Mouse (Mus musculus) MEL-GATA-1-ER (cell line): ENCODE data around the gene Olfr701.

Source experiments
- DNase-seq: peaks from one replicate; pipeline ENCODE4 v3.0.0-alpha.2; 2012; ENCODE audit warnings: low read depth; ENCODE audit errors: extremely low read depth

The Olfr701 gene

DNA sequence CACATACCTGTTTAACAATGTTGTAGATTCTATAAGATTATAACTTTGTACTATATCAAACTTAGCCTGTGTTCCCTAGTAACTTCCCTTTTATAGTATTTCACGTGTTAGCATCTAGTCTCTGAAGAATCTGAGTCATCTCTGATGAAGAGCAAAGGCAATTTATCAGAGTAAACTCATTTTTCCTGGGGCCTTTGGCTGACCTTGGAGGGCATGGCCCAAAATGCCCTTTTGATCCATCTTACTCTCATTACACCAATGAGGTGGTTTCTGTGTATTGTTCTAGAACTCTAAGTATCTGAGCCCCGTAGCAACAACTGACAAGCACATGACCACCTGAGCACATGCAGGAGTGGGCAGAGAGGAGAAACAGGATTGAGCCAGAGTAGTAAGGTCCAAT is at the start of gene Olfr701:
Gene Olfr701 (plus strand): TSS at position 301 of the 400 bp plus-strand sequence.
- DNase-seq, result no peak

DNA sequence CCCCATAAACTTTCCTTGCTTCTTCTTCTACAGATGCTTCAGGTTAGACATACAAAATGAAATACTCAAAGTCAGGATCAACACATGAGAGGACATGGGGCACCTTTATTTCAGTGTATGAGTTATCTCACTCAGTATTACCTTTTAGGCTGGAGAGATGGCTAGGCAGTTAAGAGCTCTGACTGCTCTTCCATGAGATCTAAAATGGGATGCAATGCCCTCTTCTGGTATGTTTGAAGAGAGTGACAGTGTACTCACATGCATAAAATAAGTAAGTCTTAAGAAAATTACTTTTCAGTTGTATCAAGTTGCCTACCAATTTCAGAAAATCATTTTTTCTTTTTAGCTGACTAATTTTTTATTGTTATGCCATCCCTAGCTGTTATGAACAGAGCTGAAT is 25.6 kb upstream of the Olfr701 start:
- DNase-seq, result no peak

DNA sequence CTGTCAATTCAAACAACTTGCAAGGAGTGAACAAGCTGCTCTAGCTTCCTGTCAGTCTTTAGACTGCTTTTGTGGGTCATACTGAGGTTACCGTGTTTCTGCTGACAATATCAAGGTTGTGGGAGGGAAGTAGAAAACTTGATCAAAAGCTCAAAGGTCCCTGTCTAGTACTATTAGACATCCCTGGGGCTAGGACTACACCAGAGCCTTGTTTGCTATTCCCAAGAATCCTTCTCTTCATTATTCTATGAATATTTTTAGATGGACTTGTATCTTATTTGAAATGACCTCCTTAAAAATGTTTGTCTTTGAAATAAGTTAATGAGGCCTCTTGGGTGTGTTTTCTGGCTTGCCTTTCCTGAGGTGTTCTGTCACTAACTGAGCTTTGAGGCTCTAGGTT is 20.8 kb upstream of the Olfr701 start, which contains the start of gene Olfr699:
Gene Olfr699 (minus strand): TSS at position 101 of the 400 bp plus-strand sequence.
- no peak for DNase-seq

DNA sequence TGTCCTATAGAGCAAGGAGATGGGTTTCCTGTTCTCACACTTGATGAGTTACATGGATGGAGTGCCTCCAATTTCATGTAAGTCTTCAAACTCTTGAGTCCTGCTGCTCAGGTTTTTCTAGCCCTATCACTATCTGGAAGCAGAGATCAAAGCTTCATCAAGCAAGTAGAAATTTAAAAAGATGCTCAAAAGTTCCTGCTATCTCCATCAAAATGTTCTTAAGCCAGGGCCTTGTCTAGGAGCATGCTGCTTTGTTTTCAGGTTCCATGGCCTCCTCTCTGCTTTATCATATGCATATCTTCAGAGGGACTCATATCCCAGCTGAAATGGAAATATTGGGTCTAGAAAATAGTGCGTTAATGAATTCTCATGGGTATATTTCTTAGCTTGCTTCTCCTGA is 5.2 kb upstream of the Olfr701 start, which contains the start of gene Olfr700:
Gene Olfr700 (minus strand): TSS at position 101 of the 400 bp plus-strand sequence.
- DNase-seq, result no peak

DNA sequence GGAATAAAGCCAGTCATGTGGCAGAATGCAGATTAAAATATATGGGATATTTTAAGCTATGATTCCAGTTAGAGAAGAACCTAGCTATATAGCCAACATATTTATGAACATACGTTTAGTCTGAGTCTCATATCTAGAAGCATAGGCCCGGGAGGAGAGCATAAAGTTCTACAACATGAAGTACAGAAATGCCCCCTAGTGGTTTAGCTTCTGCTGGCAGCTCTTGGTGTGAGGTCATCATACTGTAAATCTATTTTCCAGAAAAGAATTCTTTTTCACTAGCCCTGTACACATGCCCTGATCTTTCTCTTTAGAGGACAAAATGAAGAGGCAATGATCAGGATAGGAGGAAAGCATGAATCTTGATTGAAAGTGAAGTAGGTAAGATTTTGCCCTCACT is 1.8 kb downstream of the Olfr701 start:
- DNase-seq, result no peak

DNA sequence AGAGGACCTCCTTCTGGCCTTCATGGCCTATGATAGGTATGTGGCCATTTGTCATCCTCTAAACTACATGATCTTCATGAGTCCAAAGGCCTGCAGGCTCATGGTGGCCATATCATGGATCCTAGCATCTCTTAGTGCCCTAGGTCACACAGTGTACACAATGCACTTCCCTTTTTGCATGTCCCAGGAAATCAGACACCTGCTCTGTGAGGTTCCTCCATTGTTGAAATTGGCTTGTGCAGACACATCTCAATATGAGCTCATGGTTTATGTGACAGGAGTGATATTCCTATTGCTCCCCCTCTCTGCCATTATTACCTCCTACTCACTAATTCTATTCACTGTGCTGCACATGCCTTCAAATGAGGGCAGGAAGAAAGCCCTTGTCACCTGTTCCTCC is 4.5 kb downstream of the Olfr701 start:
- no peak for DNase-seq

DNA sequence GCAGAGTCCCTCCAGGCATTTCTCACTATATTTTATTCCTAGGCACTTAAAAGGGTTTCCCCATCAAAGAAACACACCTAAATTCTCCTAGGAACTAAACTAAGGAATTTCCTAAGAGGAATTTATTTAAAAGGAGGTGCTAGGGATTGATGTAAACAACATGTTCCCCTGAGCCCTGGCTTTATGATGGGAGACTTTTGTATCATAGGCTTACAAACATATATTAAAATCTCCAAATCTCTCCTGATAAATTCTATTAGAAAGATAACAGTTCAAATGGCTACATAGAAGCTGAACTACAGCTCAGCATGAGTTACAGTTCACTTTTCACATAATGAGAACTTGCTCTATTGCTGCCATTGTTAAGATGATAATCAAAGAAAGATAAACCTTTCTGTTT is 19.9 kb downstream of the Olfr701 start, which contains the start of gene Olfr702:
Gene Olfr702 (minus strand): TSS at position 101 of the 400 bp plus-strand sequence.
- no peak for DNase-seq

DNA sequence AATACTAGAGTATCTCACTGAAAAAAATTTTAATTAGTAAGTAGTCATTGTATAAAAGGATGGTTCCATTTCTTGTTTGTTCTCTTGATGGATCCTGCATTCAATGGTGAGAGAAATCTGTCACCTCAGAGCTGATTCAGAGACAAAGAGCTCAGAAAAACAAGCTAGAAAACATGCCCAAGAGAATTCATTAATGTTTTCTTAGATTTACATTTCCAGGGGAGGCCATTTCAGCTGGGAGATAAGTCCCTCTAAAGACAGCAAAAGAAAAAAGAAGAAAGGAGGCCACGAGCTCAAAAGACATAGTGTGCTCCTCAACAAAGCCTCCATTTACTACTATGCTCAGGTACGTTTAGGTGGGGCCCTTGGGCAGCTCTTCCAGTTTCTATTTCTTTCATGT is 29.1 kb downstream of the Olfr701 start, which contains the start of gene Olfr703:
Gene Olfr703 (plus strand): TSS at position 301 of the 400 bp plus-strand sequence.
- no peak for DNase-seq

DNA sequence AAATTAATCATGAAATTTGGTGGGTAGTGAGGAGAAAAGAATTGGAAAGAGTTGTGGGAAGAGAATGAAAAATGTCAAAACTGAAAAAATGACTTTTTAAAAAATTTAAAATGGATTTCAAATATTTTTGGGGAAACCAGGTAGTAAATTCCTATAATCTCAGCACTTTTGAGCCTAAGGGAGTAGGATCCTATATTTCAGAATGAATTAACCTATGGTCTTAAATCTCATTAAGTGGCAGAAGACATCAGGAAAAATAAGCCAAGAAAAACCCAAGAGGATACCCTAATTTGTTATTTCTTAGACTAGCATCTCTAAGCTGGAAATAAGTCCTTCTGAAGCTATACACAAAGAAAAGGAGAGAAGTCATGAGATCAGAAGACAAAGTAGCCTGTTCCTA is 49.0 kb downstream of the Olfr701 start, which contains the start of gene Olfr704:
Gene Olfr704 (plus strand): TSS at position 301 of the 400 bp plus-strand sequence.
- no peak for DNase-seq
